Mouse (Mus musculus) kidney, adult 2 months (tissue): ENCODE results near the gene Nedd8. TPM values are rescaled to one million over a fixed set of nuclear protein-coding genes. Genes with fewer than 3 reads are reported as not detected.
A peak's percentile ranks its signal among the peaks of the same experiment; 100 is the strongest.

Experiments
- DNase-seq: peaks from one replicate; pipeline ENCODE4 v3.0.0; 2021
- H3K27ac ChIP-seq: fragments of 200-500 bp; 2 replicates; pipeline ENCODE4 v1.5.1; 2012; ENCODE audit warnings: low read depth, low read length, control low read depth, inconsistent platforms; ENCODE audit not compliant: insufficient read depth
- H3K27me3 ChIP-seq: fragments of 200-500 bp; replicated peaks from 2 replicates; pipeline ENCODE4 v1.6.1; 2012; ENCODE audit warnings: mild to moderate bottlenecking, moderate library complexity, low read length, inconsistent platforms; ENCODE audit not compliant: control insufficient read depth, insufficient read depth
- H3K36me3 ChIP-seq: fragments of 200-500 bp; 2 replicates; pipeline ENCODE4 v1.6.1; 2012; ENCODE audit warnings: mild to moderate bottlenecking, moderate library complexity, low read length, inconsistent platforms; ENCODE audit not compliant: control insufficient read depth, insufficient read depth
- H3K4me1 ChIP-seq: fragments of 200-500 bp; 2 replicates; pipeline ENCODE4 v1.6.1; 2011; ENCODE audit warnings: low read length; ENCODE audit not compliant: control insufficient read depth, insufficient read depth
- H3K4me3 ChIP-seq: fragments of 200-500 bp; 2 replicates; pipeline ENCODE4 v1.5.1; 2011; ENCODE audit warnings: mild to moderate bottlenecking, low read depth, low read length, control low read depth; ENCODE audit not compliant: insufficient read depth
- CTCF ChIP-seq: fragments of 200-500 bp; conservative IDR thresholded peaks from 2 replicates; pipeline ENCODE4 v1.5.1; 2011; ENCODE audit warnings: low read depth, mild to moderate bottlenecking, control low read depth, low read length, moderate library complexity, mixed read lengths; ENCODE audit not compliant: insufficient read depth, insufficient read length
- POLR2A ChIP-seq: fragments of 200-500 bp; IDR thresholded peaks from one replicate; pipeline ENCODE4 v1.6.1; 2011; ENCODE audit warnings: low read depth, low read length, control low read depth
- WGBS: fragments of 180-500 bp; shearing (Covaris S2); methylation state at CpG from one replicate; pipeline ENCODE4 v1.1.7; 2018; 5-methylcytosine and 5-hydroxymethylcytosine counted together
- polyA plus RNA-seq: library from polyadenylated mRNA; depleted of rRNA; stranded (reverse); fragments of >200 nt; gene quantifications from 2 replicates; pipeline ENCODE4 v1.2.3, GENCODE M21; 2012

Gene Nedd8
- polyA plus RNA-seq, 1 experiment = 438 TPM

DNA sequence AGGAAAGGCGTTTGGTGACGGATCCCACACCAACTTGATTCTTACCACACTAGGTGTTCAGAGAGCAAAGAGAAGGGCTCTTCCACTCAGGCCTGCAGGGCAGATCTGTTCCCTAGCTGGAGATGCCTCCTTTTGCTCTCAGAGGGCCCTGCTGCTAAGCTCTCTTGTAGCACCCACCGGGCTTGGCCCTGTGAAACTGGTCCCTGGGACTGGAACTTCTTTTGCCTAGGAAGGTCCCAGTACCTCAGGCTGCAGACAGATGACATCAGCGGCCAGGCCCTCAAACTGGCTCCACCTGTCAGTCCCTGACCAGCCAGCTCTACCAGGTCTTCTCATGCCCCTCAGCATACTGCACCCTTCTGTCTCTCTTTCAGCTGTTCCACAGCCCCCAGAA lies 41.8 kb upstream of the Nedd8 start, which contains the start of gene Tgm1:
Gene Tgm1, minus strand, starts transcription at position 198 of the 394 bp plus-strand sequence.
- no peak for TF ChIP-seq CTCF
- TF ChIP-seq POLR2A = no peak
- Histone ChIP-seq H3K4me3 (peak within 1 kb of the TSS; percentile 40), H3K27me3 (no peaks in the 10 kb centered on the region), H3K36me3 (no peaks in the 10 kb centered on the region), H3K27ac (peak within 1 kb of the TSS; percentile 66), H3K4me1 (peaks cover 24% of the 10 kb centered on the region)
- no peak for DNase-seq
- WGBS = 28% methylated on average over 4 of the region's 4 CpGs

DNA sequence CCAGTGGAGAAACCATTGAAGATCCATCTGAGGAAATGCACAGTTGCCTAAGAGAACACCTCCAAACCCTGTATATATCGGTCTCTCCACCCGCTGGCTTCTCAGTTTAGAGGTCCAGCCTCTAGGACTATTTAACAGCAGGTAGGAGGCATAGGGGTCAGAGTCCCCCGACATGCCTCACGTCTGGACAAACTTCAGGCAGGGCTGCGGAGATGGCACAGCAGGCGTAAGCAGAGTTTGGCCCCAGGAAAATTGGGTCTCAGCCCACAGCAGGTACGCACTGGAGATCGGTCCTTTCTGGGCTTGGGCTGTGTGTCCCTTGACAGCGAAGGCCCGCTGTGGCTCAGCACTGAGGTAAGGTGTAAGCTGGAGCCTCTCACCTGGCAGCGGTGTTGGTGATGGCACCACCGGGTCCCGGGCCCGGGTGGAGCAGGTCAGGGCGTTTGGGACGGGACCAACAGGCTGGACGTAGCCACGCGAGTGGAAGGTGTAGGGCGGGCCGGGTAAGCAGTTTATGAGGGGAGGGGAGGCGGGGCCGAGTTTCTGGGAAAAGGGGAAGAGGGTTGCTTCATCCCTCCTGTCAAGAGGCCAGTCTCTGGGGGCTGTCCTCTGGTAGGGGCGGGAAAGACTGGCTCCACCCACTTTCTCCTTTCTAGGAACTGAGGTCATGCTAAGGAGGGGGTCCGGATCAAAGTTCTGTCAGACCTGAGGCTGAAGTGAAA lies 41.2 kb upstream of the Nedd8 start:
- peaks cover 22% of the 10 kb centered on the region for H3K4me1 ChIP-seq
- TF ChIP-seq POLR2A = no peak
- no peak for TF ChIP-seq CTCF
- WGBS = 15% methylated on average over 25 of the region's 25 CpGs
- no peaks in the 10 kb centered on the region for H3K36me3 ChIP-seq
- H3K27me3 ChIP-seq = no peaks in the 10 kb centered on the region
- H3K27ac ChIP-seq = peak overlapping the region; percentile 66
- peak overlapping the region; percentile 32 for H3K4me3 ChIP-seq
- DNase-seq = peak; percentile 91

DNA sequence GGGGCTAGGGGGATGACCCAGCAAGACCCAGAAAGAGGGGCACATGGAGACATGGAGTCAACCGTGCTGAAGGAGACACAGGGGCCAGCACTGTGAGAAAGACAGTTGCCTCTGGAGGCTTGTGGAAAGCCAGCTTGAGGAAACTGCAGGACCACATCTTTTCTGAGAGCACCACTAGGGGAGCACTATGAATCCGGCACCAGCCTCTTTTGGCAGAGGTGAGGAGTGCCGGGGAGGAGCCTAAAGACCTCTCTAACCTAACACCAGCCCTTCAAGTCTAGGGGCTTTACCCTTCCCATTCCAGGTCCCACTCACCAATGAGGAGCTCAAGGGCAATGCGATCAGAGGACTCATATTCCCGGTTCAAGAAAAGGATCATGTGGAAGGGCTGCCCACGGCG lies 39.9 kb upstream of the Nedd8 start:
- Histone ChIP-seq H3K27ac (no peak overlapping the region), H3K4me3 (peak overlapping the region; percentile 40), H3K27me3 (no peaks in the 10 kb centered on the region), H3K36me3 (no peaks in the 10 kb centered on the region), H3K4me1 (peaks cover 17% of the 10 kb centered on the region)
- WGBS = 80% methylated on average over 7 of the region's 7 CpGs
- no peak for DNase-seq
- TF ChIP-seq CTCF (0 out of 2 replicates have a peak, but pooled peaks have one; percentile 24), POLR2A (no peak)

DNA sequence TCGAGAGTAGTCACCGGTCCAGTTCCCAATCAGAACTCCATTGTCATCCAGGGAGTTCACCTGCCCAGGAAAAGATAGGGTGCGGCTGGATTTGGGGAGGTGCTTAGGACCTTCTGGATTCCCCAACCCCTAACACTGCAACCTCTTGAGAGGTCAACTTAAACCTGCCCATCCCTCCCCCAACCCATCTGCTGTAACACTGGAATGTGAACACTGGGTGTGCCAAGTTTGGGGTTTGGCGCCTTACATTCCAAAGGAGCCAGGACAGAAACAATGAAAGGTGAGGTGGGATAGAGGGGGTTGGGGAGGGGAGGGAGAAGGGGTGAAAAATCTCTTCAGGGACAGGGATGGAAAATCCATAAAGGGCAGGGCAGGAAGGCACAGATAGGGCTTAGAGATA lies 37.6 kb upstream of the Nedd8 start:
- Histone ChIP-seq H3K27me3 (no peaks in the 10 kb centered on the region), H3K36me3 (no peaks in the 10 kb centered on the region), H3K27ac (no peak overlapping the region), H3K4me3 (no peak overlapping the region), H3K4me1 (peaks cover 9% of the 10 kb centered on the region; the same call in 1 of the 2 replicates)
- TF ChIP-seq POLR2A (no peak), CTCF (no peak)
- DNase-seq = no peak
- WGBS = 86% methylated on average over 4 of the region's 4 CpGs

DNA sequence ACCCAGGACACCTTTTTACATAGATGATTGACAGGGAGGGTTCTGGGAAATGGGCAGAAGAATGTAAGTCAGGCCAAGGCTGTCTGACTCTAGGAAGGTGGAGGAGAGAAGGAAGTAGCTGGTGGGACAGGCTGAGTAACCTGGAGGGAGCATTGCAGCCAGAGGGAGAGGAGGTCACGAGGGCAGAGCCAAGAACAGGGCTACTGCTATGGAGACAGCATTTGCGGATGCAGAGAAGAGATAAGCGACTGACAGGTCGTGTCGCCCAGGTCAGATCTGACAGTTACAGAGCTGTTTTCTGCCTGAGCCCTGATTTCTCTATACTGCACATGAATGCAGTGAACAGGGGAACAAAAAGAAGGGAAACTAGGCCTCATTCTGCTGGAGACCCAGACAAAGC lies 35.5 kb upstream of the Nedd8 start:
- DNase-seq = peak; percentile 61
- H3K36me3 ChIP-seq = no peaks in the 10 kb centered on the region
- no peak for TF ChIP-seq POLR2A
- no peak for TF ChIP-seq CTCF
- WGBS = 88% methylated on average over 5 of the region's 5 CpGs
- no peak overlapping the region for H3K27ac ChIP-seq
- peaks cover 2% of the 10 kb centered on the region; the same call in 1 of the 2 replicates for H3K4me1 ChIP-seq
- H3K27me3 ChIP-seq = no peaks in the 10 kb centered on the region
- H3K4me3 ChIP-seq = no peak overlapping the region

DNA sequence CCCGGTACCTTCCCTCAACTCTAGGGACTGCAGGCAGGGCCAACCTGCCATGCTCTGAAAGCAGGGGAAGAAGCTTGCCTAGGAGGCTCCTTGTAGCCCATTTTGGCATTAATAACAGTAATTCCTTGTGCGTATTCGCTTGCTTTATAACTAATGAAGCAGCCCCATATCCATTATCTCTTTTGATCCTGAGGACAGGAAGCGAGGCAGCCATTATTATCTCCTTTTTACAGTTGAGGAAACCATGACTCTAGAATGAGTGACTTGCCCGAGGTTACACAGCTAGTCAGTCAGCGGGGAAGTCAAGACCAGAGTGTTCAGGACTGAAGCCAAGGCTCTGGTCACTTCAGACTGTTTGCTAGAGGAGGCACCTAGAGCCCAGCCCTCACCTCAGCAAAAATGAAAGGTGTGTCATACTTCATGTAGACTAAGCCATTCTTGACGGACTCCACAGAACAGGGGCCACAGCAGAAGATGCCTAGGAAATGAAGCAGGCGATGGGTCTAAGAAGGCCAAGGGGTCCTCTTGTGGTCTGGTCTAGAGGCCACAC lies 34.2 kb upstream of the Nedd8 start:
- Histone ChIP-seq H3K4me1 (peaks cover 2% of the 10 kb centered on the region; the same call in 1 of the 2 replicates), H3K36me3 (no peaks in the 10 kb centered on the region), H3K4me3 (no peak overlapping the region), H3K27ac (no peak overlapping the region), H3K27me3 (no peaks in the 10 kb centered on the region)
- WGBS = 89% methylated on average over 8 of the region's 8 CpGs
- TF ChIP-seq POLR2A (no peak), CTCF (no peak)
- DNase-seq = no peak

DNA sequence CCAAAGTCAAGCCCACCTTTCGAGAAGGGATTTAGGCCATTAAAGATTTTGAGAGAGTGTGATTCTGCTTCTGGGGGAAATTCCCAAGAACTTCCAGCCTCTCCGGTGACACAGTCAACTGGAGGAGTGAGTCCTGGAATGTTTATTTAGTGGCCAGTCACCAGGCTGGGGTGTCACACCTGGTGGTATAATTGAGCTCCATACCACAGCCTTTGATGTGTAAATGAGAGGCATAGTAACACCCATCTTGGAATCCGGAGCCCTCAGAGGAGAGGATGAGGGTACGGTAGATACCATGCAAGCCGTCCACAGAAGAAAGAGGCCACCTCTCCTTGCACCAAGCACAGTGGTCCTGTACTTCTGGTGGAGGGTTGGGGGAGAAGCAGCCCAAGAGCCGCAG lies 30.8 kb upstream of the Nedd8 start:
- no peak overlapping the region for H3K27ac ChIP-seq
- WGBS = 68% methylated on average over 6 of the region's 6 CpGs
- H3K27me3 ChIP-seq = no peaks in the 10 kb centered on the region
- TF ChIP-seq POLR2A (no peak), CTCF (no peak)
- no peak overlapping the region for H3K4me3 ChIP-seq
- DNase-seq = no peak
- H3K4me1 ChIP-seq = peaks cover 2% of the 10 kb centered on the region; the same call in 1 of the 2 replicates
- H3K36me3 ChIP-seq = no peaks in the 10 kb centered on the region
